Mouse (Mus musculus) heart, postnatal 0 days (tissue): ENCODE measurements around the gene Il1a. TPM values are rescaled to one million over a fixed set of nuclear protein-coding genes. Genes with fewer than 3 reads are reported as not detected.

Source experiments
- ATAC-seq: fragments of 200-750 bp; cut with Nextera tagmentation; 2 replicates; pipeline ENCODE4 v1.8.0; 2017; ENCODE audit warnings: low read depth, moderate number of reproducible peaks, moderate library complexity; ENCODE audit not compliant: insufficient read depth
- DNase-seq: peaks from one replicate; pipeline ENCODE4 v3.0.0-alpha.2; 2016; ENCODE audit warnings: low spot score
- H3K27ac ChIP-seq: fragments of 300-500 bp; sonication (generic); 2 replicates; pipeline ENCODE4 v1.5.1; 2014; ENCODE audit warnings: low read depth, mild to moderate bottlenecking
- H3K27me3 ChIP-seq: fragments of 300-500 bp; sonication (generic); 2 replicates; pipeline ENCODE4 v1.6.1; 2014; ENCODE audit warnings: low read length, mixed read lengths; ENCODE audit not compliant: control insufficient read depth, insufficient read depth
- H3K36me3 ChIP-seq: fragments of 300-500 bp; sonication (generic); replicated peaks from 2 replicates; pipeline ENCODE4 v1.6.1; 2014; ENCODE audit warnings: low read length, mixed read lengths; ENCODE audit not compliant: control insufficient read depth, insufficient read depth
- H3K4me1 ChIP-seq: fragments of 300-500 bp; sonication (generic); 2 replicates; pipeline ENCODE4 v1.6.1; 2014; ENCODE audit warnings: antibody characterized with exemption; ENCODE audit not compliant: control insufficient read depth, insufficient read depth
- H3K4me2 ChIP-seq: fragments of 300-500 bp; sonication (generic); 2 replicates; pipeline ENCODE4 v1.6.1; 2014; ENCODE audit warnings: low read depth, mild to moderate bottlenecking, low read length, moderate library complexity
- H3K4me3 ChIP-seq: fragments of 300-500 bp; sonication (generic); 2 replicates; pipeline ENCODE4 v1.5.1; 2014; ENCODE audit warnings: low read depth, low read length
- H3K9ac ChIP-seq: fragments of 300-500 bp; sonication (generic); replicated peaks from 2 replicates; pipeline ENCODE4 v1.6.1; 2014; ENCODE audit warnings: low read depth, low read length, mixed read lengths
- H3K9me3 ChIP-seq: fragments of 300-500 bp; sonication (generic); replicated peaks from 2 replicates; pipeline ENCODE4 v1.6.1; 2016; ENCODE audit warnings: low read length; ENCODE audit not compliant: control insufficient read depth
- CTCF ChIP-seq: IDR thresholded peaks from 2 replicates; pipeline ENCODE4 v1.5.1; 2016; ENCODE audit warnings: antibody characterized with exemption, control low read depth, low read depth
- EP300 ChIP-seq: IDR thresholded peaks from 2 replicates; pipeline ENCODE4 v1.6.1; 2016; ENCODE audit warnings: antibody characterized with exemption, low read depth
- WGBS: fragments of 180-500 bp; shearing (Covaris S2); extraction: QIAGEN DNeasy Blood & Tissue Kit; methylation state at CpG from one replicate; pipeline ENCODE4 v1.1.7; 2014; 5-methylcytosine and 5-hydroxymethylcytosine counted together
- polyA plus RNA-seq: library from polyadenylated mRNA; unstranded; fragments of >200 nt; fragmentation: Nextera tagmentation; extraction: Ambion mirVana; gene quantifications from 2 replicates; pipeline ENCODE4 v1.2.1, GENCODE M21; 2015
- total RNA-seq: library from RNA; depleted of rRNA; stranded (reverse); fragments of >200 nt; gene quantifications from 2 replicates; pipeline ENCODE4 v1.2.3, GENCODE M21; 2014; ENCODE audit warnings: low replicate concordance; rRNA removed

The Il1a gene
- total and polyA plus RNA-seq, 2 experiments from 2014 or later, result 0.30 TPM; not detected in 1

DNA sequence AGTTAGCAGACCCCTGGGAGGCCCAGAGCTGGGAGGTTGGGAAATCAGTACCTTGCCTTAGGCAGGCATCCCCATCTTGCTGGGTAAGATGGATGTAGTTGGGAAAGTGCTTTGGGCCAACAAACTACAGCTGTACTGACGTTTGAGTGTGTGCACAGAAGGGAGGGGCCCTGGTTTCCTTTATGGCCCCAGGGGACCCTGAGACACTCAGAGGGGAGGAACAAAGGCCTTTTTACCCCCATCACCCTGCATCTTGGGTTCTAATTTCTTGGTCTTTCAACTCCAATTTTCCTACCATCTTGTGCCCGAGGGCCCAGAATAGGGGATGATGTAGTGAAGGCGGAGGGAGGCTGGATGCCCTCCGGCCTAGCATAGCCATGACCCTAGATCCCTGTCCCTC is 53.8 kb downstream of the Il1a start:
- H3K27me3 ChIP-seq, result no peaks in the 10 kb centered on the region
- WGBS, result 79% methylated on average over 4 of the region's 4 CpGs
- H3K36me3 ChIP-seq, result no peaks in the 10 kb centered on the region
- H3K4me2 ChIP-seq, result no peak overlapping the region
- H3K4me1 ChIP-seq, result no peaks in the 10 kb centered on the region
- H3K9ac ChIP-seq, result no peak overlapping the region
- no peak overlapping the region for H3K4me3 ChIP-seq
- no peak overlapping the region for H3K27ac ChIP-seq
- no peak for ATAC-seq
- TF ChIP-seq CTCF (no peak), EP300 (no peak)
- no peaks in the 10 kb centered on the region for H3K9me3 ChIP-seq
- DNase-seq, result no peak

DNA sequence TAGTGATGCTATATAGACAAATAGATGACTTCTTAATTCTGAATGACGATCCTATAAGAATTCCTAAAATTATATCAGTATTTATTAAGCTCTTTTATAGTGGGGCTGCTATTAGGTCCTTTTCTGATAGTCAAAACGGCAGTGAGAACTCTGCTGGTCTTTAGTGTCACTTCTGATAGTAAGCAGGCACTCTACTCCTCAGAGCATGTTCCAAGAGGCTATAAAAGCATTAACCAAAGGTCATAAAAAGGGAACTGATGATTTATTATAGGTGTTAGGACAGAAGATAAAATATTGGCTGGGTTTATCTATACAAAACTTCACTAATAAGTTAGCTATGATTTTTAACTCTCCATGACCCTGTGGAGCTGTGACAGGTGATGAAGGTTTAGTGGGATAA is 55.7 kb downstream of the Il1a start:
- Histone ChIP-seq H3K4me3 (no peak overlapping the region), H3K4me2 (no peak overlapping the region), H3K4me1 (no peaks in the 10 kb centered on the region), H3K9me3 (no peaks in the 10 kb centered on the region), H3K27me3 (no peaks in the 10 kb centered on the region), H3K9ac (no peak overlapping the region), H3K36me3 (no peaks in the 10 kb centered on the region), H3K27ac (no peak overlapping the region)
- no peak for TF ChIP-seq EP300
- TF ChIP-seq CTCF, result no peak
- DNase-seq, result no peak
- no peak for ATAC-seq
- 46% methylated on average over 2 of the region's 2 CpGs for WGBS

DNA sequence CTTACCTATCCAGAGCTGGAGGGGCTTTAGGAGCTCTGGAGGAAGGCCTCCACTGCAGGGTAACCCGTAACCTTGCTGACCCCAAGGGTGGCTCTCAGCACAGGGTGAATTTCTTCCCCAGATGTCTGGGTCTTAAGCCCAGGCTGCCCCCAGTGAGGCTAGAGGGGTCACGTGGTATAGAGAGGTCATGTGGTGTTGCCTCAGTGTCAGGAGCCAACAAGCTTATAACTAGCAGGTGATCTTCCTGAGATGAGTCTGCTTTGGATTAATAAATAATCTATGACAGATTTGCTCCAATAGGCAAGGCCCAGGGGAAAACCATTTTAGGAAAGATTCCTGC is 56.2 kb downstream of the Il1a start:
- no peaks in the 10 kb centered on the region for H3K4me1 ChIP-seq
- WGBS, result 73% methylated on average over 2 of the region's 2 CpGs
- DNase-seq (no peak), ATAC-seq (no peak)
- no peaks in the 10 kb centered on the region for H3K9me3 ChIP-seq
- no peak for TF ChIP-seq EP300
- no peak for TF ChIP-seq CTCF
- H3K4me2 ChIP-seq, result no peak overlapping the region
- H3K27ac ChIP-seq, result no peak overlapping the region
- no peak overlapping the region for H3K4me3 ChIP-seq
- H3K27me3 ChIP-seq, result no peaks in the 10 kb centered on the region
- no peak overlapping the region for H3K9ac ChIP-seq
- no peaks in the 10 kb centered on the region for H3K36me3 ChIP-seq

DNA sequence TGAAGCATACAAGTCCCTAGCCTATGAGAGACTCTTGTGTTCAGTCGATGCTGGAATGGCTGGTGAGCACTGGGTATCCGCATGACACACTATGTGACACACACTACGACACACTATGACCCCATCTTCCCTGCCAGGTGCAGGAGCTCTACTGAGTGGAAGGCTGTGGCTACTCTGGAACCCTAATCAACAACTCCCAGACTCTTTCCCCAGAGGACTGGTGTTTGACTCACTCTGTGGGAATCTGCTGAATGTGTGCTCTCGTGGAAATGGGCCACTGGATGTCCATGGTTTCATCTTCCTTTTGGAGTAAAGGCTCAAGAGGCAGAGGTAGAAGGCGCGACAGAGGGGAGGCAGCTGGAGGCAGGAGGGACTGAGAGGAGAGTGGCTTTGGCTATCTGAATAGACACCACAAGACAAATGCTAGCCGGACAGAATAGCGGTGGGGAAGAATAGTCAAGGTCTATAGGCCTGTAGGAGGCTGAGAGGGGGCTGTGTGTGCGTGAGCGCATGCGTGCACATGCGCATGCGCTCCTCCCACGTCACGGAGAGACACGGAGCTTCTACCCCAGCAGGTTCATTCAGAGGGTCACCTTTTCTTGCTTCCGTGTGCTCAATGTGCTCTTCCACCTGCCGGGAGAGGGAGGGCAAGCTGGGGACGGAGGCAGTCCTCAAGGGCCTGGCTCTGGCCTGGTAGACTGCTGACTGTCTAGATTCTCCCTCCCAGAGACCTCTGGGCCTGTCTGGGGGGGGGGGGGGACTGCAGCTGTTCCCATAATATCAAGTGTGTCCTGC is 56.7 kb downstream of the Il1a start:
- WGBS, result 88% methylated on average over 19 of the region's 19 CpGs
- H3K27ac ChIP-seq, result no peak overlapping the region

More for the DNA sequence above, 56.7 kb downstream of the Il1a start:
- ATAC-seq, result no peak
- no peaks in the 10 kb centered on the region for H3K9me3 ChIP-seq
- H3K4me1 ChIP-seq, result no peaks in the 10 kb centered on the region
- no peak overlapping the region for H3K4me3 ChIP-seq
- TF ChIP-seq EP300 (no peak), CTCF (no peak)
- H3K4me2 ChIP-seq, result no peak overlapping the region
- no peak for DNase-seq
- no peaks in the 10 kb centered on the region for H3K27me3 ChIP-seq
- no peaks in the 10 kb centered on the region for H3K36me3 ChIP-seq
- H3K9ac ChIP-seq, result no peak overlapping the region

Other genes starting within 250 kb of the Il1a start
- 7.1 and 9.4 TPM in 2 replicates for gene Ttl, start 244.0 kb downstream of the Il1a start, total RNA-seq
- 5.6 and 6.4 TPM in 2 replicates for gene Ttl, start 244.0 kb downstream of the Il1a start, polyA plus RNA-seq
- gene Polr1b, start 209.0 kb downstream of the Il1a start, total RNA-seq, result 13.6 and 15.8 TPM in 2 replicates
- 6.8 and 7.6 TPM in 2 replicates for gene Polr1b, start 209.0 kb downstream of the Il1a start, polyA plus RNA-seq
- gene Chchd5, start 180.3 kb downstream of the Il1a start, total RNA-seq, result 9.9 and 19.4 TPM in 2 replicates
- gene Chchd5, start 180.3 kb downstream of the Il1a start, polyA plus RNA-seq, result 17.6 and 19.9 TPM in 2 replicates
- 37.1 and 46.8 TPM in 2 replicates for gene Slc20a1, start 111.2 kb downstream of the Il1a start, total RNA-seq
- gene Slc20a1, start 111.2 kb downstream of the Il1a start, polyA plus RNA-seq, result 7.0 and 8.7 TPM in 2 replicates
- gene Ckap2l, start 12.8 kb downstream of the Il1a start, total RNA-seq, result 16.2 and 28.9 TPM in 2 replicates
- 12.3 and 12.6 TPM in 2 replicates for gene Ckap2l, start 12.8 kb downstream of the Il1a start, polyA plus RNA-seq
- gene Il1b, start 61.2 kb upstream of the Il1a start, total RNA-seq, result 0.62 TPM in 1 of 2 replicates, not detected in the other
- 0.27 and 0.71 TPM in 2 replicates for gene Il1b, start 61.2 kb upstream of the Il1a start, polyA plus RNA-seq
- not detected in 2 replicates for gene F830045P16Rik, start 226.6 kb upstream of the Il1a start, total RNA-seq
- gene F830045P16Rik, start 226.6 kb upstream of the Il1a start, polyA plus RNA-seq, result not detected in 2 replicates